ENCODE assay signal across 10 mouse cellular contexts in the genomic region with DNA sequence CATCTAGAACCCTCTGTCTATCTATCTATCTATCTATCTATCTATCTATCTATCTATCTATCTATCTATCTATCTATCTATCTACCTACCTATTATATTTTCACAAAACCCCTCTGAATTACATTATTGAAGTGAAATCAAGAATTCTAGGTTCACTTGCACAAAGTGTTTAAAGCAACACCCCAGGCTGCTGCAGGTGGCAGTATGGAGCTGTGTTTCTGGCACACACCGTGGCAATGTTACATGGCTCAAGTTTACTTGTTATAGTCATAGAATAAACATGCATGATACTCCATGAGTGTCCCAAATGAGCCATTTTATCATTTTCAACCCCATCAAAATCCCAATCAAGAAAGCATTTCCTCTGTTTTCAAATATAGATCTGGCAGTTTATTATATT.
DNase-seq lines count a peak whose midpoint lies in the region; ATAC-seq lines count a peak whose summit lies in the region.
"Had no signal": no experiment of that assay in that cellular context is flagged by ENCODE, and none has a peak within 500 bp of the region (broad histone marks: within the 10 kb centered on the region; RNA-seq: fewer than 3 reads in every experiment).

No protein-coding gene starts in this region.

- no peaks in the 10 kb centered on the region for H3K36me3 ChIP-seq in hindbrain, embryonic 11.5 days (ENCODE audit: control insufficient read depth, insufficient read depth, low read length)
- no peaks in the 10 kb centered on the region for H3K36me3 ChIP-seq in hindbrain, embryonic 10.5 days
- no peaks in the 10 kb centered on the region for H3K36me3 ChIP-seq in midbrain, embryonic 14.5 days (ENCODE audit: control insufficient read depth, insufficient read depth, low read length)
- H3K36me3 ChIP-seq in midbrain, embryonic 10.5 days, result no peaks in the 10 kb centered on the region
- H3K36me3 ChIP-seq: lung, embryonic 15.5 days had no signal

- H3K27ac ChIP-seq in hindbrain, embryonic 11.5 days (ENCODE audit: low read depth, low read length), result no peak overlapping the region
- no peak overlapping the region for H3K27ac ChIP-seq in hindbrain, embryonic 10.5 days
- H3K27ac ChIP-seq in midbrain, embryonic 14.5 days (replicated peaks; ENCODE audit: low read depth, low read length), result no peak overlapping the region
- H3K27ac ChIP-seq in midbrain, embryonic 10.5 days (replicated peaks), result no peak overlapping the region
- H3K27ac ChIP-seq: lung, embryonic 15.5 days had no signal

- no peak for ATAC-seq in hindbrain, embryonic 11.5 days (ENCODE audit: low FRiP score)
- ATAC-seq in midbrain, embryonic 14.5 days (ENCODE audit: low FRiP score, low TSS enrichment), result no peak
- 0 out of 2 replicates have a peak, but pooled peaks have one; percentile 52 for ATAC-seq in frontal cortex, adult (ENCODE audit: low TSS enrichment)
- ATAC-seq in megakaryocyte progenitor cell, adult 5-6 weeks (replicated peaks; ENCODE audit: poor library complexity), result no peak
- ATAC-seq: forebrain, embryonic 16.5 days had no signal

- 70% methylated on average over 1 of the region's 1 CpGs for whole genome bisulfite sequencing in hindbrain, embryonic 11.5 days
- 70% methylated on average over 1 of the region's 1 CpGs for WGBS in hindbrain, embryonic 10.5 days
- WGBS in midbrain, embryonic 14.5 days, result 52% methylated on average over 1 of the region's 1 CpGs
- WGBS in midbrain, embryonic 10.5 days, result 88% methylated on average over 1 of the region's 1 CpGs

- DNase-seq in hindbrain, embryonic 11.5 days (ENCODE audit: low spot score), result peak; percentile 17
- DNase-seq in hindbrain, embryonic 10.5 days (ENCODE audit: low spot score), result no peak
- peak; percentile 72 for DNase-seq in midbrain, embryonic 14.5 days
- no peak for DNase-seq in midbrain, embryonic 10.5 days (ENCODE audit: low spot score)
- DNase-seq in retina, embryonic 14.5 days (ENCODE audit: low spot score), result peak; percentile 19
- DNase-seq in spleen, postnatal 36 days (ENCODE audit: low spot score in 2 of 2), result no peak

- no peaks in the 10 kb centered on the region for H3K27me3 ChIP-seq in hindbrain, embryonic 11.5 days (ENCODE audit: control insufficient read depth, insufficient read depth, low read length)
- H3K27me3 ChIP-seq in hindbrain, embryonic 10.5 days (ENCODE audit: insufficient read depth, poor library complexity, severe bottlenecking), result no peaks in the 10 kb centered on the region
- H3K27me3 ChIP-seq in midbrain, embryonic 14.5 days (ENCODE audit: control insufficient read depth, insufficient read depth, low read length), result no peaks in the 10 kb centered on the region
- no peaks in the 10 kb centered on the region for H3K27me3 ChIP-seq in midbrain, embryonic 10.5 days (ENCODE audit: low read depth, poor library complexity, severe bottlenecking)
- H3K27me3 ChIP-seq: lung, embryonic 15.5 days had no signal

- H3K4me1 ChIP-seq in hindbrain, embryonic 11.5 days (replicated peaks; ENCODE audit: control insufficient read depth, insufficient read depth, low read length), result no peaks in the 10 kb centered on the region
- H3K4me1 ChIP-seq in hindbrain, embryonic 10.5 days (replicated peaks), result no peaks in the 10 kb centered on the region
- no peaks in the 10 kb centered on the region for H3K4me1 ChIP-seq in midbrain, embryonic 14.5 days (ENCODE audit: control insufficient read depth, insufficient read depth, low read length)
- H3K4me1 ChIP-seq in midbrain, embryonic 10.5 days, result no peaks in the 10 kb centered on the region
- H3K4me1 ChIP-seq: lung, embryonic 15.5 days had no signal

- no peak overlapping the region for H3K4me3 ChIP-seq in hindbrain, embryonic 11.5 days (ENCODE audit: low read depth, low read length)
- H3K4me3 ChIP-seq in hindbrain, embryonic 10.5 days, result no peak overlapping the region
- H3K4me3 ChIP-seq in midbrain, embryonic 14.5 days (replicated peaks; ENCODE audit: low read depth, low read length), result no peak overlapping the region
- H3K4me3 ChIP-seq in midbrain, embryonic 10.5 days, result no peak overlapping the region
- H3K4me3 ChIP-seq: lung, embryonic 15.5 days had no signal

- no peak overlapping the region for H3K4me2 ChIP-seq in hindbrain, embryonic 11.5 days (replicated peaks; ENCODE audit: low read depth, low read length)
- no peak overlapping the region for H3K4me2 ChIP-seq in midbrain, embryonic 14.5 days (ENCODE audit: low read length)
- H3K4me2 ChIP-seq: lung, embryonic 15.5 days had no signal

- H3K9me3 ChIP-seq in hindbrain, embryonic 11.5 days (ENCODE audit: control insufficient read depth, low read length), result no peaks in the 10 kb centered on the region
- H3K9me3 ChIP-seq in hindbrain, embryonic 10.5 days, result no peaks in the 10 kb centered on the region
- H3K9me3 ChIP-seq in midbrain, embryonic 14.5 days (ENCODE audit: control insufficient read depth, low read length), result no peaks in the 10 kb centered on the region
- H3K9me3 ChIP-seq in midbrain, embryonic 10.5 days (replicated peaks), result no peaks in the 10 kb centered on the region
- H3K9me3 ChIP-seq: lung, embryonic 15.5 days had no signal

- no peak overlapping the region for H3K9ac ChIP-seq in hindbrain, embryonic 11.5 days (ENCODE audit: low read depth, low read length)
- H3K9ac ChIP-seq in midbrain, embryonic 14.5 days (replicated peaks; ENCODE audit: low read length), result no peak overlapping the region
- H3K9ac ChIP-seq: lung, embryonic 15.5 days had no signal

Comparison
In these comparisons a context has a peak if more than half of its experiments do, and no peak if none do; other contexts are left out.
1. DNase-seq: peak in hindbrain, embryonic 11.5 days (single experiment), midbrain, embryonic 14.5 days (single experiment) and retina, embryonic 14.5 days (single experiment); none in hindbrain, embryonic 10.5 days (single experiment), midbrain, embryonic 10.5 days (single experiment) and spleen, postnatal 36 days (0 of 2).